Mouse (Mus musculus) R1 (cell line): ENCODE measurements around the gene Ceacam18.
"Not testable (repeated sequence)": the region's sequence is repeated elsewhere in the genome, so short reads cannot be mapped to it uniquely, and the experiment has no call there.

Experiments
- DNase-seq: peaks from one replicate; pipeline ENCODE4 v3.0.0-alpha.2; 2018; ENCODE audit warnings: low read depth, low spot score

The Ceacam18 gene

GRCm38 (mm10) chr7:43667221-43667620, 32.7 kb downstream of the Ceacam18 start:
- DNase-seq, result not testable (repeated sequence)

- DNase-seq, result peak; percentile 68
These were observed 34.1 kb downstream of the Ceacam18 start for GRCm38 (mm10) chr7:43668582-43668981.

- DNase-seq, result no peak
These were observed 36.7 kb downstream of the Ceacam18 start for GRCm38 (mm10) chr7:43671064-43671808.

GRCm38 (mm10) chr7:43671809-43672580, 37.5 kb downstream of the Ceacam18 start, which contains the start of gene Ctu1:
Ctu1 (plus strand) TSS chr7:43672016.
- DNase-seq, result peak; percentile 97

- DNase-seq, result no peak
These were observed 38.2 kb downstream of the Ceacam18 start for GRCm38 (mm10) chr7:43672581-43673260.

GRCm38 (mm10) chr7:43675091-43675490, 40.6 kb downstream of the Ceacam18 start:
- no peak for DNase-seq

GRCm38 (mm10) chr7:43678517-43678916, 44.0 kb downstream of the Ceacam18 start:
- DNase-seq, result peak; percentile 52

- DNase-seq, result peak; percentile 74
These were observed 46.5 kb downstream of the Ceacam18 start for GRCm38 (mm10) chr7:43680960-43681359.

- peak; percentile 50 for DNase-seq
These were observed 48.0 kb downstream of the Ceacam18 start for GRCm38 (mm10) chr7:43682511-43682910.

- peak; percentile 45 for DNase-seq
These were observed 50.6 kb downstream of the Ceacam18 start for GRCm38 (mm10) chr7:43685088-43685487.

GRCm38 (mm10) chr7:43690118-43690517, 55.6 kb downstream of the Ceacam18 start, which contains the start of gene Klk14:
Klk14 (plus strand) TSS chr7:43690418.
- DNase-seq, result no peak
